Mouse (Mus musculus) small intestine, adult 2 months (tissue): ENCODE measurements around the gene Ccdc88c.

ENCODE experiments used
- CTCF ChIP-seq: fragments of 200-500 bp; IDR thresholded peaks from 2 replicates; pipeline ENCODE4 v1.5.1; 2012; ENCODE audit warnings: low read depth, mild to moderate bottlenecking, control low read depth, inconsistent platforms, low read length, moderate library complexity, mixed read lengths; ENCODE audit not compliant: insufficient replicate concordance, insufficient read length; ENCODE audit errors: extremely low read depth
- POLR2A ChIP-seq: fragments of 200-500 bp; IDR thresholded peaks from 2 replicates; pipeline ENCODE4 v1.6.1; 2012; ENCODE audit warnings: low read depth, mild to moderate bottlenecking, control low read depth, inconsistent platforms, low read length, moderate library complexity

DNA sequence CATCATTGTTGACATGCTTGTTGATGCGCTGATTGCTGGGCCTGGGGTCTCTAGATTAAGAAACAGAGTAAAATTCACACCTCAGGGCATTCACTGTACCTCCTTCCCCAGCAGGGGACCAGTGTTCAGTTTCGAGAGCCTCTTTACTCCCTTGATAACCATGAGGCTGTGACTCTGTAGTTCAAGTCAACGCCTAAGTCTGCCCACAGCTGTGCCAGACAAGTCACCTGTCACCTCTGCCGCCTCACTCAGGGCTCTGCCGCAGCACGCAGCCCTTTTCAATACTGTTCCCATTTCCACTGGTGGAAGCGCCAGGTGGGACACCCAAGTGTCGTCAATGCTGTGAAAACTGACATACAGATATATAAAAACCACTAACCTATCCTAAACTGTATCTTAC is 6.5 kb downstream of the Ccdc88c start:
- TF ChIP-seq CTCF: no peak
- TF ChIP-seq POLR2A: no peak
